Mouse (Mus musculus): ENCODE results near the gene Stk40. TPM values are rescaled to one million over a fixed set of nuclear protein-coding genes. Genes with fewer than 3 reads are reported as not detected.
A peak's percentile ranks its signal among the peaks of the same experiment; 100 is the strongest.

Gene Stk40
- polyA plus RNA-seq, 1 experiment from 2014 or later, result 27.1 TPM

DNA sequence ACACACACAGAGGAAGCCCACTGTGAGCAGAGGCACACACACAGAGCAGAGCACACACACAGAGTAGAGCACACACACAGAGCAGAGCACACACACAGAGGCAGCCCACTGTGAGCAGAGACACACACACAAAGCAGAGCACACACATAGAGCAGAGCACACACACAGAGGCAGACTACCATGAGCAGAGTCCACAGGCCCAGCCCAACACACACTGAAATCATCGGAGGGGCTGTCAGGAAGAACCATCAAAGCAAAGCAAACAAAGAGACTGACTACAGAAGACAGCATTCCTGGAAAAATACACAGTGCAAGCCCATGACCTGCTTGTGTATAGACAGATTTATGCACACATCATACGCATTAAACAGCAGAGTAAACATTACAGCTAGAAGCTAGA, 52.1 kb downstream of the Stk40 start:
- ATAC-seq (replicated peaks; ENCODE audit: low FRiP score, low read depth), result peak; percentile 62
- Histone ChIP-seq H3K36me3 (ENCODE audit: insufficient read depth, low read length) (0 out of 2 replicates have a peak, but pooled peaks cover 14% of the 10 kb centered on the region), H3K27ac (peak overlapping the region; percentile 84), H3K4me3 (replicated peaks; ENCODE audit: low read depth, low read length) (no peak overlapping the region), H3K27me3 (ENCODE audit: insufficient read depth, low read length) (no peaks in the 10 kb centered on the region), H3K9me3 (replicated peaks; ENCODE audit: low read length) (no peaks in the 10 kb centered on the region), H3K4me1 (replicated peaks; ENCODE audit: insufficient read depth, low read length) (peaks cover 19% of the 10 kb centered on the region), H3K4me2 (ENCODE audit: low read length) (no peak overlapping the region), H3K9ac (ENCODE audit: low read depth, low read length) (0 out of 2 replicates have a peak overlapping the region, but pooled peaks have one; percentile 3)
- 15% methylated on average over 2 of the region's 2 CpGs for WGBS
- peak; percentile 86 for DNase-seq (ENCODE audit: low spot score)
- TF ChIP-seq CTCF (IDR thresholded peaks at IDR 0.05; ENCODE audit: low read depth), result no peak

- H3K4me1 ChIP-seq (replicated peaks; ENCODE audit: insufficient read depth, low read length), result peaks cover 12% of the 10 kb centered on the region
- H3K27me3 ChIP-seq (ENCODE audit: insufficient read depth, low read length), result no peaks in the 10 kb centered on the region
- WGBS, result 59% methylated on average over 5 of the region's 5 CpGs
- peak; percentile 76 for TF ChIP-seq CTCF (IDR thresholded peaks at IDR 0.05; ENCODE audit: low read depth)
- H3K36me3 ChIP-seq (ENCODE audit: insufficient read depth, low read length), result 0 out of 2 replicates have a peak, but pooled peaks cover 6% of the 10 kb centered on the region
- H3K9ac ChIP-seq (ENCODE audit: low read depth, low read length), result no peak overlapping the region
- no peak overlapping the region for H3K4me3 ChIP-seq (replicated peaks; ENCODE audit: low read depth, low read length)
- H3K9me3 ChIP-seq (replicated peaks; ENCODE audit: low read length), result no peaks in the 10 kb centered on the region
- no peak overlapping the region for H3K4me2 ChIP-seq (ENCODE audit: low read length)
- ATAC-seq (replicated peaks; ENCODE audit: low FRiP score, low read depth), result no peak
- no peak for DNase-seq (ENCODE audit: low spot score)
- H3K27ac ChIP-seq, result peak overlapping the region; percentile 84
Observed at GRCm38 (mm10) chr4:126156617-126157016, 52.9 kb downstream of the Stk40 start.

- ATAC-seq (replicated peaks; ENCODE audit: low FRiP score, low read depth), result no peak
- peak; percentile 47; the same call in 1 of the 2 replicates for TF ChIP-seq CTCF (IDR thresholded peaks at IDR 0.05; ENCODE audit: low read depth)
- no peaks in the 10 kb centered on the region for H3K36me3 ChIP-seq (ENCODE audit: insufficient read depth, low read length)
- no peak overlapping the region for H3K27ac ChIP-seq
- no peak overlapping the region for H3K9ac ChIP-seq (ENCODE audit: low read depth, low read length)
- H3K4me2 ChIP-seq (ENCODE audit: low read length), result no peak overlapping the region
- DNase-seq (ENCODE audit: low spot score), result no peak
- peaks cover 18% of the 10 kb centered on the region for H3K4me1 ChIP-seq (replicated peaks; ENCODE audit: insufficient read depth, low read length)
- H3K9me3 ChIP-seq (replicated peaks; ENCODE audit: low read length), result no peaks in the 10 kb centered on the region
- H3K4me3 ChIP-seq (replicated peaks; ENCODE audit: low read depth, low read length), result no peak overlapping the region
- 94% methylated on average over 6 of the region's 6 CpGs for WGBS
- H3K27me3 ChIP-seq (ENCODE audit: insufficient read depth, low read length), result no peaks in the 10 kb centered on the region
Observed at GRCm38 (mm10) chr4:126157562-126157961, 53.8 kb downstream of the Stk40 start.

DNA sequence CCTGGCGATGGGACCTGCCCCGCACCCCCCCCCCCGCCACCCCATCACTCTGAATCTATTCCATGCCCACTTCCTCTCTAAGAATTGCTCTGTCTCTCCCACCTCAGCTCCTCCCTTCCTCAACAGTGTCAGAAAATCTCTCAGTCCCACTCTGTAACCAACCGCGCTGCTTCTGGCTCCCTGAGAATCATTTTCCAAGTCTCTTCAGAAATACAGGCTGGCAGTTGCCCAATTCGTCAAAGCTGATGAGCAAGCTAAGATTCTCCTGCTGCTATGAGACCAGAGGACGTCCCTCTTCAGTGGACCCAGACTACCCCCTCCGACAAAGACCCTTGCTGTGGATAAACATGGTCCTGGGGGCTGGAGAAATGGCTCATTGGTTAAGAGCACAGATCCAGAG, 55.7 kb downstream of the Stk40 start:
- H3K4me3 ChIP-seq (replicated peaks; ENCODE audit: low read depth, low read length), result no peak overlapping the region
- no peak for DNase-seq (ENCODE audit: low spot score)
- no peaks in the 10 kb centered on the region for H3K36me3 ChIP-seq (ENCODE audit: insufficient read depth, low read length)
- H3K27me3 ChIP-seq (ENCODE audit: insufficient read depth, low read length), result no peaks in the 10 kb centered on the region
- WGBS, result 73% methylated on average over 8 of the region's 8 CpGs
- ATAC-seq (replicated peaks; ENCODE audit: low FRiP score, low read depth), result no peak
- no peaks in the 10 kb centered on the region for H3K9me3 ChIP-seq (replicated peaks; ENCODE audit: low read length)
- no peak overlapping the region for H3K4me2 ChIP-seq (ENCODE audit: low read length)
- no peak overlapping the region for H3K27ac ChIP-seq
- H3K9ac ChIP-seq (ENCODE audit: low read depth, low read length), result no peak overlapping the region
- no peak for TF ChIP-seq CTCF (IDR thresholded peaks at IDR 0.05; ENCODE audit: low read depth)
- H3K4me1 ChIP-seq (replicated peaks; ENCODE audit: insufficient read depth, low read length), result peaks cover 26% of the 10 kb centered on the region

DNA sequence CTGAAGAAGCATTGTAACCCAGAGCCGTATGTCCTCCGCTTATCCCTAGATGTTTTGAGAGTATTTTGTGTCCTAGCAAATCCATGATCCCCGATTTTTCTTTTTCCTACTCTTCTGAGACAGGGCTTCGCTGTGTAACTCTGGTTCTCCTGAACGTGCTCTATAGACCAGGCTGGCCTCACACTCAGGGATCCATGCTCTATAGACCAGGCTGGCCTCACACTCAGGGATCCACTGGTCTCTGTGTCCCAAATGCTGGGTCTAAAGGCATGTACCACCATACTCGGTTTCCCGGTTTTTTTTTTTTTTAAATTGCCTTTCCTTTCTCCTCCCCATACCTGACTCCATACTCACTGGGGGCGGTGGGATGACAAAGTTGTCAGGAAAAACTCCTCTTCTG, 57.2 kb downstream of the Stk40 start:
- DNase-seq (ENCODE audit: low spot score), result no peak
- WGBS, result 87% methylated on average over 8 of the region's 8 CpGs
- no peak for TF ChIP-seq CTCF (IDR thresholded peaks at IDR 0.05; ENCODE audit: low read depth)

GRCm38 (mm10) chr4:126161456-126161855, 57.7 kb downstream of the Stk40 start:
- Histone ChIP-seq H3K27me3 (ENCODE audit: insufficient read depth, low read length) (no peaks in the 10 kb centered on the region), H3K9me3 (replicated peaks; ENCODE audit: low read length) (no peaks in the 10 kb centered on the region), H3K4me3 (replicated peaks; ENCODE audit: low read depth, low read length) (no peak overlapping the region), H3K27ac (no peak overlapping the region), H3K4me2 (ENCODE audit: low read length) (no peak overlapping the region; the same call in 1 of the 2 replicates), H3K36me3 (ENCODE audit: insufficient read depth, low read length) (peaks cover 10% of the 10 kb centered on the region; the same call in 1 of the 2 replicates), H3K4me1 (replicated peaks; ENCODE audit: insufficient read depth, low read length) (peaks cover 19% of the 10 kb centered on the region), H3K9ac (ENCODE audit: low read depth, low read length) (no peak overlapping the region)
- ATAC-seq (replicated peaks; ENCODE audit: low FRiP score, low read depth), result no peak
- no peak for TF ChIP-seq CTCF (IDR thresholded peaks at IDR 0.05; ENCODE audit: low read depth)
- WGBS, result 84% methylated on average over 6 of the region's 6 CpGs
- no peak for DNase-seq (ENCODE audit: low spot score)

More for the DNA sequence above, 57.2 kb downstream of the Stk40 start:
- Histone ChIP-seq H3K36me3 (ENCODE audit: insufficient read depth, low read length) (peaks cover 5% of the 10 kb centered on the region; the same call in 1 of the 2 replicates), H3K4me1 (replicated peaks; ENCODE audit: insufficient read depth, low read length) (peaks cover 19% of the 10 kb centered on the region), H3K4me2 (ENCODE audit: low read length) (no peak overlapping the region), H3K4me3 (replicated peaks; ENCODE audit: low read depth, low read length) (no peak overlapping the region), H3K27me3 (ENCODE audit: insufficient read depth, low read length) (no peaks in the 10 kb centered on the region), H3K27ac (no peak overlapping the region), H3K9ac (ENCODE audit: low read depth, low read length) (no peak overlapping the region), H3K9me3 (replicated peaks; ENCODE audit: low read length) (no peaks in the 10 kb centered on the region)
- no peak for ATAC-seq (replicated peaks; ENCODE audit: low FRiP score, low read depth)

DNA sequence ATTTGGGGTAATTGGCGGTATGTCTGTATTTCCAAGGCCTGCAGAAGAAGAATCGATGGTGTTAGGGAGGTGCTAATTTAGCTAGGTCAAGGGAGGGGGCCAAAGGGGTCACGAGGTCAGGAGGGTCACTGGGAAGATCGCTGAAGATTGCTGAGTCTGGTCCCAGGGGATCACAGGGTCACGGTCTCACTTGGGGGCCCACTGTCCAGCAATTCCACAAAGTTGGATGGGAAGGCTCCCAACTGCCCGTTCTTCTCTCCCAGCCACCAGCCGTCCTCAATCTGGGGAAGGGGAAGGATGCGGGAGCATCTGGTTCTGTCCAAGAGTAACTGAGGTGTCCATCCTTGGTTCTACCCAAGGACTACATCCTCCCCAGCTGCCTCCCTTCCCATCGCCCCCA, 58.2 kb downstream of the Stk40 start:
- peak overlapping the region; percentile 89 for H3K9ac ChIP-seq (ENCODE audit: low read depth, low read length)
- 0 out of 2 replicates have a peak, but pooled peaks have one; percentile 1 for ATAC-seq (replicated peaks; ENCODE audit: low FRiP score, low read depth)
- H3K4me3 ChIP-seq (replicated peaks; ENCODE audit: low read depth, low read length), result peak overlapping the region; percentile 57
- peaks cover 19% of the 10 kb centered on the region for H3K4me1 ChIP-seq (replicated peaks; ENCODE audit: insufficient read depth, low read length)
- no peaks in the 10 kb centered on the region for H3K27me3 ChIP-seq (ENCODE audit: insufficient read depth, low read length)
- peak overlapping the region; percentile 99 for H3K4me2 ChIP-seq (ENCODE audit: low read length)
- no peak for TF ChIP-seq CTCF (IDR thresholded peaks at IDR 0.05; ENCODE audit: low read depth)
- no peak for DNase-seq (ENCODE audit: low spot score)
- 55% methylated on average over 9 of the region's 9 CpGs for WGBS
- peaks cover 16% of the 10 kb centered on the region for H3K36me3 ChIP-seq (ENCODE audit: insufficient read depth, low read length)
- no peaks in the 10 kb centered on the region for H3K9me3 ChIP-seq (replicated peaks; ENCODE audit: low read length)
- peak overlapping the region; percentile 93; the same call in 1 of the 2 replicates for H3K27ac ChIP-seq
